Mouse (Mus musculus) liver, postnatal 0 days (tissue): ENCODE results near the gene Kat2b. TPM values are rescaled to one million over a fixed set of nuclear protein-coding genes. Genes with fewer than 3 reads are reported as not detected.

Source experiments
- ATAC-seq: fragments of 200-750 bp; cut with Nextera tagmentation; 2 replicates; pipeline ENCODE4 v1.8.0; 2017; ENCODE audit warnings: mild to moderate bottlenecking, moderate library complexity
- DNase-seq: peaks from one replicate; pipeline ENCODE4 v3.0.0-alpha.2; 2016
- H3K27ac ChIP-seq: fragments of 300-500 bp; sonication (generic); 2 replicates; pipeline ENCODE4 v1.5.1; 2014; ENCODE audit warnings: antibody characterized with exemption, moderate library complexity, mild to moderate bottlenecking, low read depth
- H3K27me3 ChIP-seq: fragments of 300-500 bp; sonication (generic); 2 replicates; pipeline ENCODE4 v1.6.1; 2014; ENCODE audit warnings: low read length, control low read depth, mixed read lengths; ENCODE audit not compliant: insufficient read depth
- H3K36me3 ChIP-seq: fragments of 300-500 bp; sonication (generic); replicated peaks from 2 replicates; pipeline ENCODE4 v1.6.1; 2014; ENCODE audit warnings: mild to moderate bottlenecking, control low read depth, low read length, moderate library complexity, mixed read lengths; ENCODE audit not compliant: insufficient read depth
- H3K4me1 ChIP-seq: fragments of 300-500 bp; sonication (generic); 2 replicates; pipeline ENCODE4 v1.6.1; 2014; ENCODE audit warnings: antibody characterized with exemption, mild to moderate bottlenecking, control low read depth; ENCODE audit not compliant: insufficient read depth
- H3K4me2 ChIP-seq: fragments of 300-500 bp; sonication (generic); 2 replicates; pipeline ENCODE4 v1.6.1; 2014; ENCODE audit warnings: low read depth, mild to moderate bottlenecking, low read length, moderate library complexity, mixed read lengths
- H3K4me3 ChIP-seq: fragments of 300-500 bp; sonication (generic); 2 replicates; pipeline ENCODE4 v1.5.1; 2014; ENCODE audit warnings: low read depth, low read length
- H3K9ac ChIP-seq: fragments of 300-500 bp; sonication (generic); replicated peaks from 2 replicates; pipeline ENCODE4 v1.6.1; 2014; ENCODE audit warnings: mild to moderate bottlenecking, moderate library complexity
- H3K9me3 ChIP-seq: fragments of 300-500 bp; sonication (generic); 2 replicates; pipeline ENCODE4 v1.6.1; 2016; ENCODE audit warnings: mild to moderate bottlenecking, control low read depth, low read length, mixed read lengths
- CTCF ChIP-seq: sonication (generic); IDR thresholded peaks from 2 replicates; pipeline ENCODE4 v1.5.1; 2016; ENCODE audit warnings: antibody characterized with exemption, low read depth
- EP300 ChIP-seq: IDR thresholded peaks from 2 replicates; pipeline ENCODE4 v1.6.1; 2016; ENCODE audit warnings: antibody characterized with exemption, low read depth, mild to moderate bottlenecking
- WGBS: fragments of 180-500 bp; shearing (Covaris S2); extraction: QIAGEN DNeasy Blood & Tissue Kit; methylation state at CpG from one replicate; pipeline ENCODE4 v1.1.7; 2014; ENCODE audit not compliant: insufficient replicate concordance; 5-methylcytosine and 5-hydroxymethylcytosine counted together
- polyA plus RNA-seq: library from polyadenylated mRNA; unstranded; fragments of >200 nt; fragmentation: Nextera tagmentation; extraction: Ambion mirVana; gene quantifications from 2 replicates; pipeline ENCODE4 v1.2.1, GENCODE M21; 2015

The Kat2b gene
- polyA plus RNA-seq, 1 experiment from 2014 or later: 6.2 TPM

GRCm38 (mm10) chr17:53542536-53542935, 24.1 kb upstream of the Kat2b start:
- DNase-seq (no peak), ATAC-seq (no peak)
- WGBS: 87% methylated on average over 4 of the region's 4 CpGs
- Histone ChIP-seq H3K4me3 (no peak overlapping the region), H3K4me2 (no peak overlapping the region), H3K4me1 (no peaks in the 10 kb centered on the region), H3K9me3 (no peaks in the 10 kb centered on the region), H3K36me3 (no peaks in the 10 kb centered on the region), H3K27me3 (no peaks in the 10 kb centered on the region), H3K9ac (no peak overlapping the region), H3K27ac (no peak overlapping the region)
- TF ChIP-seq CTCF (no peak), EP300 (no peak)

GRCm38 (mm10) chr17:53543591-53544324, 22.9 kb upstream of the Kat2b start:
- H3K9me3 ChIP-seq: no peaks in the 10 kb centered on the region
- no peak overlapping the region for H3K27ac ChIP-seq
- H3K9ac ChIP-seq: no peak overlapping the region
- ATAC-seq: no peak
- DNase-seq: no peak
- no peaks in the 10 kb centered on the region for H3K36me3 ChIP-seq
- WGBS: 73% methylated on average over 9 of the region's 9 CpGs
- no peaks in the 10 kb centered on the region for H3K27me3 ChIP-seq
- H3K4me1 ChIP-seq: no peaks in the 10 kb centered on the region
- no peak overlapping the region for H3K4me2 ChIP-seq
- no peak overlapping the region for H3K4me3 ChIP-seq
- TF ChIP-seq EP300: no peak
- TF ChIP-seq CTCF: no peak

GRCm38 (mm10) chr17:53551306-53552299, 15.1 kb upstream of the Kat2b start:
- 82% methylated on average over 8 of the region's 8 CpGs for WGBS
- Histone ChIP-seq H3K27me3 (no peaks in the 10 kb centered on the region), H3K4me1 (no peaks in the 10 kb centered on the region), H3K4me2 (no peak overlapping the region), H3K9me3 (no peaks in the 10 kb centered on the region), H3K9ac (no peak overlapping the region), H3K27ac (no peak overlapping the region), H3K36me3 (no peaks in the 10 kb centered on the region), H3K4me3 (no peak overlapping the region)
- DNase-seq (no peak), ATAC-seq (no peak)
- no peak for TF ChIP-seq CTCF
- no peak for TF ChIP-seq EP300

GRCm38 (mm10) chr17:53554088-53554487, 12.6 kb upstream of the Kat2b start:
- no peaks in the 10 kb centered on the region for H3K9me3 ChIP-seq
- WGBS: 62% methylated on average over 4 of the region's 4 CpGs
- no peak for ATAC-seq
- no peaks in the 10 kb centered on the region for H3K4me1 ChIP-seq
- H3K4me2 ChIP-seq: no peak overlapping the region
- no peak overlapping the region for H3K4me3 ChIP-seq
- H3K36me3 ChIP-seq: no peaks in the 10 kb centered on the region
- peak; percentile 37 for DNase-seq
- H3K27me3 ChIP-seq: no peaks in the 10 kb centered on the region
- TF ChIP-seq CTCF: peak; percentile 67
- TF ChIP-seq EP300: no peak
- H3K9ac ChIP-seq: no peak overlapping the region
- H3K27ac ChIP-seq: no peak overlapping the region; the same call in 1 of the 2 replicates

- Histone ChIP-seq H3K4me2 (peak overlapping the region; percentile 23), H3K36me3 (no peaks in the 10 kb centered on the region), H3K27me3 (no peaks in the 10 kb centered on the region), H3K9me3 (no peaks in the 10 kb centered on the region), H3K4me1 (no peaks in the 10 kb centered on the region), H3K9ac (no peak overlapping the region), H3K27ac (peak overlapping the region; percentile 19; the same call in 1 of the 2 replicates), H3K4me3 (no peak overlapping the region)
- DNase-seq (no peak), ATAC-seq (peak; percentile 80)
- 46% methylated on average over 3 of the region's 3 CpGs for WGBS
- peak; percentile 92 for TF ChIP-seq EP300
- TF ChIP-seq CTCF: no peak
Measured at GRCm38 (mm10) chr17:53554813-53555212, 11.8 kb upstream of the Kat2b start.

- H3K4me1 ChIP-seq: no peaks in the 10 kb centered on the region
- H3K27ac ChIP-seq: no peak overlapping the region
- no peaks in the 10 kb centered on the region for H3K9me3 ChIP-seq
- H3K27me3 ChIP-seq: no peaks in the 10 kb centered on the region
- ATAC-seq (no peak), DNase-seq (no peak)
- TF ChIP-seq EP300: no peak
- no peaks in the 10 kb centered on the region for H3K36me3 ChIP-seq
- no peak overlapping the region for H3K9ac ChIP-seq
- 46% methylated on average over 3 of the region's 3 CpGs for WGBS
- no peak overlapping the region for H3K4me3 ChIP-seq
- no peak overlapping the region for H3K4me2 ChIP-seq
Measured at GRCm38 (mm10) chr17:53557443-53557842, 9.2 kb upstream of the Kat2b start.
